Mouse (Mus musculus) small intestine, adult 2 months (tissue): Measurements from ENCODE around the gene Pnpla2.

Experiments
- CTCF ChIP-seq: fragments of 200-500 bp; IDR thresholded peaks from 2 replicates; pipeline ENCODE4 v1.5.1; 2012; ENCODE audit warnings: low read depth, mild to moderate bottlenecking, control low read depth, inconsistent platforms, low read length, moderate library complexity, mixed read lengths; ENCODE audit not compliant: insufficient replicate concordance, insufficient read length; ENCODE audit errors: extremely low read depth
- POLR2A ChIP-seq: fragments of 200-500 bp; IDR thresholded peaks from 2 replicates; pipeline ENCODE4 v1.6.1; 2012; ENCODE audit warnings: low read depth, mild to moderate bottlenecking, control low read depth, inconsistent platforms, low read length, moderate library complexity

DNA sequence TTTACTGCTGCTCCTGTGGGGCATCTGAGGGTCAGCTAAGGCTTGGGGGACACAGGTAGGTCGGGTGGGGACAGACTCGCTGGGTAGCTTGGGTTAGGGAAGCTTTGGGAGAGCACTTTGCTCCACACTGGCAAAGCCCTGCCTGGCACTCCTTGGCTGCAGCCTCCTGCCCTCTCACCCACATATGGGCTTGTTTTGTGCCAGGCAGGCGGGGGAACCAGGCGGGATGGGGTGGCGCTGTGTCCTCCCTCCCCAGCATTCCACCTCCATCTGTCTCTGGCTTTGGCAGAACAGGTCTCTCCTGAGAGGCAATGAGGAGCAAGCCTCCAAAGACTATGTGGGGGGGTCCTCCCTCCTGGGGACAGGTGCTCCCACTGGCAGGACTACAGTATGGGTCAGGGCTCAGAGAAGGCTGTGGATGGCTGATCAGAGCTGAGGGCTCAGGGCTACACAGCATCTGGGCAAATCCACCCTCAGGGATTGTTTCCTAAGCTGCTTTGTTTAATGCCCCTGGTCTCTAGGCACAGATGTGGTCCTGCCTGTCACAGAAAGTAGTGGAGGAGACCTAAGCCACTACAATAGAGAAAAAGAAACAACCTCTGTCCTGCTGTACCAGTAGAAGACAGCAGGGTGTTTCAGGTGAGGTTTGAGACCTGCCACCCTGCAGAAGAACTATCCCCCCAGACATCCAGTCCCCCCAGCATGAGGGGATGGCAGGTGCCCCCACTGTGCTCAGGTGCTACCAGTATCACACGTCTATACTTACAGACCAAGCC is 22.1 kb upstream of the Pnpla2 start:
- TF ChIP-seq CTCF (no peak), POLR2A (no peak)
